Mouse (Mus musculus): Measurements from ENCODE around the gene Bri3.

Gene Bri3

GRCm38 (mm10) chr5:144439286-144440040 lies 195.2 kb downstream of the Bri3 start:
- no peak for DNase-seq (ENCODE audit: low spot score)

DNA sequence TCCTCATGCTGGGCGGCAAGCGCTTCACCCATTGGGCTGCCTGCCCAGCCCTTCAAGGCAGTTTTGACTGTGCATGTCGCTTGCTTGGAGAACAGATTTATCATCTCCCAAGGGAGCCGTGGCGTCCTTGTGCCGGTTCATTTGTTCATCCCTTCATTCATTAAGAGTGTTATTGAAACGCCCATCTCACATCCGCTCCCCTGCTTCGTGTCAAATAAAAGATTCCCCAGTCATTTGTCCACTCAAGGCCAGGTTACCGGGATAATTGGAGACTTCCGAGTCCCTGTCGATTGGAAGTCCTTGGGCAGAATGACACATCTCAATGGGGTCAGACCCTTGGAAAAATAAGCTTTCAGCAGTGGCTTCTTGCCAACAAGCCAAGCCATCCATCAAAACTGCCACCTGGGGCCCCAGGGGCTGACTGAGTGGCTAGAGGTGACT lies 197.6 kb downstream of the Bri3 start:
- DNase-seq (ENCODE audit: low spot score), result no peak

DNA sequence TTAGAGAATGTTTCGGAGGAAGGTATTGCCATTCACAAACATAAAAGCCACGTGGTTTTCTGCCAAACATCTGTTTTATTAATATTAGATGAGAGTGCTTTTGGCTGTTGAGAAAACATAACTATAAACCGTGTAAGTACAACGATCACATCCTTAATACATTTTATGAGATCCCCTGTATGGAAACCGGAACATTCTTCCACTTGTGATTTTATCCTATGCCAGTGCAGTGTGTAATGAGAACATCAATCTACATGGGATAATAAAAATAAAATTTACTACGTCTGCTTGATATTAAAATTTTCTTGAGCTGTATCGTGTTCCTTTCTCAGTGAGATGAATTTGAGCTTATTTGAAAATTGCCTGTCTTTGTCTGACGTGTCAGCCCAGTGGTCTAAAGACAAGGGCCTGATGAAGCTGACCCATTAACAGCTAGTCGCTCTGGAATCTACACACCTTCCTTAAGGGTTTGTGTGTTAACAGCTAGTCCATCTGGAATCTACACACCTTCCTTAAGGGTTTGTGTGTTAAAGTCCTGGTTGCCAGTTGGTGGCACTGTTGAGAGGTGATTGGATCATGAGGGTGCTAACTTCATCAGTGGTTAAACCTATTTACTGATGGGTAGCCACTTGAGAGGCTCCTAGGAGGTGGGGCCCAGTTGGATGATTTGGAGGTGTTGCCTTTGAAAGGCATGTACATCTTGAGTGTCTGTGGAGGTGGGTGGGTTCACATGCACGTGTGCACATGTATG lies 202.4 kb downstream of the Bri3 start:
- DNase-seq (ENCODE audit: low spot score), result no peak

DNA sequence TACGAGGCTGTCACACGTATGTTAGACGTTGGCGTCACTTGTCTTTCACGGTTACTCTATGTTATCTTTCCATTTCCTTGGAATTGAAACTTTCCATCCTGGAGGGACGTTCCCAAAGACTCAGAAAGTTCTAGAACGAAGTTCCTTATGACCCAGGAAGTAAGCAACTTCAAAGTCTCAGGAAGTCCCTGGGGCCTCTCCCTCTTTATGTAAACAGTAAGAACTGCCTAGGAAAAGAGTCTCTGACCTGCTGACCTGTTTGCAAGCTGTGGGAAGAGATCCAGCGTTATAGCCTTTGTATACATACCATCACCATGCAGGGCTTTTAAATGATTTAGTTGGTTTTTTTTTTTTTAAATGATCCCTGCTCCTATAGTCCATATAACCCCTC lies 203.0 kb downstream of the Bri3 start:
- no peak for DNase-seq (ENCODE audit: low spot score)

DNA sequence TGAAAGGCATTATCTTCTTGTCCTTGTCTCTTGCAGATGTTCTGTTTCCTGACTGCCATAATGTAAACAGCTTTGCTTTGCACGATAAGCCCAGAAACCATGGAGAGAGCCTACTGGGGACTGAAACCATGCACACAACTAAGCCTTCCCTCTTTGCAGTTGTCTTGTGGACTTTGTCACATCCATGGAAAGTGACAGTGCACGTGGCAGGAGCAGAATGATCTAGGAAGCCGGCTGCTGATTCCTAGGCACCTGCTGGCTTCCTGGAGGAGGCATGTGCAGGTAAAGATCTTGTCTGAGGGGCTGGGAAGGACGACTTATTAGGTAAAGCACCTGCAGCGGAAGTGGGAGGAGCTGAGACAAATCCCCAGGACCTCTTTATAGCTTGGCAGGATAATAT lies 203.7 kb downstream of the Bri3 start:
- DNase-seq (ENCODE audit: low spot score), result no peak

- no peak for DNase-seq (ENCODE audit: low spot score)
Measured at GRCm38 (mm10) chr5:144452776-144453455, 208.7 kb downstream of the Bri3 start.

DNA sequence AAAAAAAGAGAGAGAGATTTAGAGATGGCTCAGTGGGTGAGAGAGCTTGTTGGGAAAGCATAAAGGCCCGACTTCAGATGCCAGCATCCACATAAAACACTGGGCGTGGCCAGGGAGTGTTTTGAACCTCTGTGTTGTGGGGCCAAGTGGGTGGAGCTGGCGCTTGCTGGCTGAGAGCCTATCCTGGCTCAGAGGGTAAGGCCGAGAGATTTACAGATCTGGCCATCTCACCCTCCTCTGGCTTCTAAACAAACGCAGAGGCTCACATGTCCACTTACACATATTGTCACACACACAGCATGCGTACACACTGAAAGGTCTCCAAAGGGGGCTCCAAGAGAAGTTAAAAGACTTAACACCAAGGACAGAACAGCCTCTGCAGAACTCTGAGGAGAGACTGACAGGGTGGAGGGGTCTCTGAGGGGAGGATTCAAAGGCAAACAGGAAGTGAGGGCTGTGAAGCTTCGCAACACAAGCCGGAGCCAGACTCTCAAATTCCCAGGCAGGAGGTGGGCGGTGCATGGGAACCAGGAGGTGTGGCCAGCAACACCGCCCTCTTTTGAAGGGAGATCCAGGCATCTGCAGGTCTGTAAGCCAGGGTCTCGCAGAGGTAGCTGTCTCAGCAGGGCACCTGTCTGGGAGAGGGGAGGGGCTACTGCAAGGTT lies 213.5 kb downstream of the Bri3 start:
- DNase-seq (ENCODE audit: low spot score), result no peak

GRCm38 (mm10) chr5:144466987-144467386 lies 222.8 kb downstream of the Bri3 start:
- DNase-seq (ENCODE audit: low spot score), result no peak

GRCm38 (mm10) chr5:144473056-144473455 lies 228.8 kb downstream of the Bri3 start:
- DNase-seq (ENCODE audit: low spot score), result no peak

- no peak for DNase-seq (ENCODE audit: low spot score)
Measured at GRCm38 (mm10) chr5:144479677-144480171, 235.5 kb downstream of the Bri3 start.

DNA sequence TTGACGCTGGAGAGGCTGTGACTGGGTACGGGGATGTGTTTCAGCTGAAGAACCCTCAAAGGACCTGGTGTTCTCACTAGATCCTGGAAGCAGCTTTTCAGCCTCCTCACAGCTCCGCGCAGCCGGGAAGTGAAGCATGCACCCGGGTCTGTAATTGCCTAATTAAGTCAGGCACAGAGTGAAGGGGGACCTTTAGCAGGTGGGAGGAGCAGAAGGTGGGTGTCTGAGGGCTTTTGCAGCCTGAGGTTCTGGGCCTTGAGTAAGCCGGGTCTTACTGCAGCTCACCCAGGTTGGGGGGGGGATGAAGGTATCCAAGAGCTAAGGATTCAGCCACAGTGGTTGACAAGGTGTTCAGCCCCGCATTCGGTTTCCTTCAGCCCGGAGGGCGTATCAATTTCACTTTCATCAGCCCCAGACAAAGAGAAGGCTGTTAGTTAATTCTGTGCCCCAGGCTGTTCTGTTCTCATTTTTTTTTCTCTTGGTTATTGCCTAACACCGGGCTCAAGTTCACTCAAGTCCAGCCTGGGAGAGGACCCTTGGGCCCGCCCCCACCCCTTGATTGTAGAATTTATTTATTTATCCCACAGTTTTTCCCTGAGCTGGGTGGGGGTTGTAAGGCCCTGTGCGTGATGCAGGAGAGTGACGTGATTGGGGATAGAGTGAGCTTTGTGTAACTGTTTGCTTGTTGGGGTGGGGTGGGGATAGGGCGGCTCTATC lies 239.6 kb downstream of the Bri3 start:
- DNase-seq (ENCODE audit: low spot score), result no peak

GRCm38 (mm10) chr5:144491308-144491707 lies 247.1 kb downstream of the Bri3 start:
- no peak for DNase-seq (ENCODE audit: low spot score)
